Mouse (Mus musculus) MEL (cell line): Measurements from ENCODE around the gene Tiam1.

Source experiments
- CHD2 ChIP-seq: IDR thresholded peaks from 2 replicates; pipeline ENCODE4 v1.6.1; 2011; ENCODE audit warnings: low read length, improper control_type of control experiment
- CTCF ChIP-seq, 3 experiments: IDR thresholded peaks in 2 of 3; conservative IDR thresholded peaks in 1 of 3; 2 replicates each; pipeline ENCODE4 v1.5.1; 2011 to 2012; ENCODE audit warnings: low read length in 3 of 3, low read depth in 2 of 3, mild to moderate bottlenecking in 2 of 3, improper control_type of control experiment in 1 of 3, inconsistent platforms in 1 of 3, mixed read lengths in 1 of 3, moderate library complexity in 1 of 3; ENCODE audit not compliant: control insufficient read depth in 1 of 3, insufficient read depth in 1 of 3, poor library complexity in 1 of 3, severe bottlenecking in 1 of 3
- ELF1 ChIP-seq: IDR thresholded peaks from 2 replicates; pipeline ENCODE4 v1.6.1; 2014; ENCODE audit warnings: low read depth, mild to moderate bottlenecking, inconsistent platforms, low read length, improper control_type of control experiment, moderate library complexity
- GABPA ChIP-seq: IDR thresholded peaks from 2 replicates; pipeline ENCODE4 v1.6.1; 2012; ENCODE audit warnings: low read depth, mild to moderate bottlenecking, inconsistent platforms, low read length, improper control_type of control experiment, moderate library complexity
- GATA1 ChIP-seq: IDR thresholded peaks from 2 replicates; pipeline ENCODE4 v1.6.1; 2011; ENCODE audit warnings: low read depth, low read length, improper control_type of control experiment
- HCFC1 ChIP-seq: IDR thresholded peaks from 2 replicates; pipeline ENCODE4 v1.6.1; 2012; ENCODE audit warnings: low read depth, mild to moderate bottlenecking, inconsistent platforms, low read length, improper control_type of control experiment, moderate library complexity
- KAT2A ChIP-seq: conservative IDR thresholded peaks from 2 replicates; pipeline ENCODE4 v1.6.1; 2012; ENCODE audit warnings: low read depth, low read length, improper control_type of control experiment, inconsistent platforms
- MYC ChIP-seq: IDR thresholded peaks from 2 replicates; pipeline ENCODE4 v1.6.1; 2011; ENCODE audit warnings: low read depth, mild to moderate bottlenecking, low read length, improper control_type of control experiment, moderate library complexity
- POLR2A ChIP-seq, 2 experiments: IDR thresholded peaks; 2 replicates each; pipeline ENCODE4 v1.6.1; 2011 to 2012; ENCODE audit warnings: low read length in 2 of 2, mild to moderate bottlenecking in 2 of 2, control low read depth in 1 of 2, improper control_type of control experiment in 1 of 2, low read depth in 1 of 2, moderate library complexity in 1 of 2; ENCODE audit not compliant: control insufficient read depth in 1 of 2, insufficient read depth in 1 of 2, poor library complexity in 1 of 2
- RAD21 ChIP-seq: IDR thresholded peaks from 2 replicates; pipeline ENCODE4 v1.6.1; 2011; ENCODE audit warnings: mild to moderate bottlenecking, low read depth, low read length, improper control_type of control experiment
- TAL1 ChIP-seq: IDR thresholded peaks from 2 replicates; pipeline ENCODE4 v1.6.1; 2012; ENCODE audit warnings: mild to moderate bottlenecking, inconsistent platforms, low read length, moderate library complexity, mixed read lengths
- USF1 ChIP-seq: IDR thresholded peaks from 2 replicates; pipeline ENCODE4 v1.6.1; 2014; ENCODE audit warnings: low read depth, mild to moderate bottlenecking, inconsistent platforms, low read length, improper control_type of control experiment, moderate library complexity
- ZNF384 ChIP-seq: IDR thresholded peaks from 2 replicates; pipeline ENCODE4 v1.6.1; 2012; ENCODE audit warnings: low read depth, mild to moderate bottlenecking, inconsistent platforms, low read length, improper control_type of control experiment

DNA sequence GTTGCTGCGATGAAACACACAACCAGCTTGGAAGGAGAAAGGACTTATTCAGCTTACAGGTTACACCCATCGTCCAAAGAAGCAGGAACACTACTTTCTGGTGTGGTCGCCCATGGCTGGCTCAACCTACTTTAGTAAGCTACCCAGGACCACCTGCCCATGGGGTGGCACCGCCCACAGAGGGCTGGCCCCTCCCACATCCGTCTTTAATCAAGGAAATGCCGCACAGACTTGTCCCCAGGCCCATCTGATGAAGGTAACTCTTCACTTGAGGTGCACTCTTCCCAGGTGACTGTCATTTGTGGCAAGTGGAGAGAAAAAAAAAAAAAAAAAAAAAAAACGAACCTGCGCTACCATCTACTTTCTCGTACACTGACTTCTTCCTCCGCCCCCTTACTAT, 381.0 kb downstream of the Tiam1 start:
- TF ChIP-seq CTCF (IDR thresholded peaks at IDR 0.05 in 2 of 3, conservative IDR thresholded peaks at IDR 0.05 in 1 of 3; ENCODE audit: control insufficient read depth in 1 of 3, insufficient read depth in 1 of 3, low read depth in 2 of 3, low read length in 3 of 3, poor library complexity in 1 of 3, severe bottlenecking in 1 of 3), result no peak
- no peak for TF ChIP-seq RAD21
- no peak for TF ChIP-seq TAL1
- no peak for TF ChIP-seq ELF1
- TF ChIP-seq GATA1, result no peak
- no peak for TF ChIP-seq HCFC1
- TF ChIP-seq GABPA, result no peak
- no peak for TF ChIP-seq KAT2A
- no peak for TF ChIP-seq POLR2A (IDR thresholded peaks at IDR 0.05; ENCODE audit: control insufficient read depth in 1 of 2, insufficient read depth in 1 of 2, low read depth in 1 of 2, low read length in 2 of 2, poor library complexity in 1 of 2)
- TF ChIP-seq CHD2, result no peak
- no peak for TF ChIP-seq ZNF384
- no peak for TF ChIP-seq USF1
- TF ChIP-seq MYC, result no peak
